Mouse (Mus musculus): ENCODE results near the gene Klk12.

Gene Klk12

GRCm38 (mm10) chr7:43768597-43768996 lies at the start of gene Klk12:
Klk12 (plus strand) TSS chr7:43768897.
- no peak for DNase-seq (ENCODE audit: low spot score)

GRCm38 (mm10) chr7:43747788-43748187 lies 20.9 kb upstream of the Klk12 start:
- no peak for DNase-seq (ENCODE audit: low spot score)

GRCm38 (mm10) chr7:43752806-43753205 lies 15.9 kb upstream of the Klk12 start:
- no peak for DNase-seq (ENCODE audit: low spot score)

- no peak for DNase-seq (ENCODE audit: low spot score)
Observed at GRCm38 (mm10) chr7:43766484-43766883, 2.2 kb upstream of the Klk12 start.

GRCm38 (mm10) chr7:43769636-43770035 lies 939 bp downstream of the Klk12 start:
- no peak for DNase-seq (ENCODE audit: low spot score)

GRCm38 (mm10) chr7:43770701-43771100 lies 2.0 kb downstream of the Klk12 start:
- DNase-seq (ENCODE audit: low spot score): no peak

DNA sequence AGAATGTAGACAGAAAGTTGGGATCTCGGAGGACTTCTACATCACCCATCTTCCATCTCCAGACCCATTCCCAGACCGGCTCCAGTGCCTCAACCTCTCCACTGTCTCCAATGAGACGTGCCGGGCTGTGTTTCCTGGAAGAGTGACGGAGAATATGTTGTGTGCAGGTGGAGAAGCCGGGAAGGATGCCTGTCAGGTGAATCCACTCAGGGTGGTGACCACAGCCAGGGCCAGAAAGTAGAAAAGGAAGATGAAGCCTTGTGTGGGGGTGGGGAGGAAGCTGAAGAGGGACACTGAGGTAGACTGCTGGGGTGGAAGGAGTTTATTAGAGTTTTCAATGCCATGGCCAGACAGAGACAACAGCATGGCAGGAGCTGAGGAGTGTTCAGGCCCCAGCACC lies 3.2 kb downstream of the Klk12 start:
- DNase-seq (ENCODE audit: low spot score): no peak

- no peak for DNase-seq (ENCODE audit: low spot score)
Observed at GRCm38 (mm10) chr7:43772901-43773300, 4.2 kb downstream of the Klk12 start.

DNA sequence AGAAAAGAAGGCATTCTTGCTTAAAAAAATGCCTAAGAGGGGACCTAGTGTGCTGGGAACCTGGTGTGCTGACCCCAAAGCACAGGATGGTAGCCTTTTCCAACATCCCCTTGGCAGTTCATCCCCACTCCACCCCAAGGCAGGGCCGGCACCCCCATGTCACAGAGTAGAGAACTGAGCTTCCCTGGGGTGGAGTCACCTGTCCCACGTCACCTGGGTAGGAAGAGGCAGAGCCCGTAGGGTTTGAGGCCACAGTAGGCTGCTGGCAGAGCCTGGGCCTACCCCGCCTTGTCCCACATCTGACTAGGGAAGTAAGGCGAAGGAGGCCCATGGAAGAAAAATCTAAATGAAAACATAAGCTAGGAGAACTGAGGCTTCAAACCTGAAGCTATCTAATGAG lies 5.7 kb downstream of the Klk12 start, which contains the start of gene Klk11:
Gene Klk11, plus strand, starts transcription at position 241 of the 400 bp plus-strand sequence.
- DNase-seq (ENCODE audit: low spot score): no peak

GRCm38 (mm10) chr7:43774802-43775201 lies 6.1 kb downstream of the Klk12 start:
- no peak for DNase-seq (ENCODE audit: low spot score)

GRCm38 (mm10) chr7:43775311-43776057 lies 6.8 kb downstream of the Klk12 start:
- DNase-seq (ENCODE audit: low spot score): no peak

DNA sequence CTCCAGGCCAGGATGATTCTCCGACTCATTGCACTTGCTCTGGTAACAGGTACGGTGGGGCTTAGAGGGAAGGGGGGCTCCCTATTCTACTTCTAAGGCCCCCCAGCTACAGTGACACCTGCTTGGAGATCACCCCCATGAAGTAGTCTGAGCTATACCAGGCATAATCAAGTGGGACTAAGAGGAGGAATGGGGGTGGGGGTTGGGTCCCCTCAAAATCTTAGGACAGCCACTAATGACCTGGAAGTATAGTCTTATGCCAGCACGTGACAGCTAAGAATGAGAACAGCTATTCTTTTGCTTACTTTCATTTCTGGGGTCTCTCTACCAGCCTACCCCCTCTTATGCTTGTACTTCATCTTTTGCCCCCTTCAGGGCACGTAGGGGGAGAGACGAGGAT lies 7.8 kb downstream of the Klk12 start:
- DNase-seq (ENCODE audit: low spot score): no peak

GRCm38 (mm10) chr7:43777423-43777822 lies 8.7 kb downstream of the Klk12 start:
- no peak for DNase-seq (ENCODE audit: low spot score)

- no peak for DNase-seq (ENCODE audit: low spot score)
Observed at GRCm38 (mm10) chr7:43778176-43778970, 9.7 kb downstream of the Klk12 start.

DNA sequence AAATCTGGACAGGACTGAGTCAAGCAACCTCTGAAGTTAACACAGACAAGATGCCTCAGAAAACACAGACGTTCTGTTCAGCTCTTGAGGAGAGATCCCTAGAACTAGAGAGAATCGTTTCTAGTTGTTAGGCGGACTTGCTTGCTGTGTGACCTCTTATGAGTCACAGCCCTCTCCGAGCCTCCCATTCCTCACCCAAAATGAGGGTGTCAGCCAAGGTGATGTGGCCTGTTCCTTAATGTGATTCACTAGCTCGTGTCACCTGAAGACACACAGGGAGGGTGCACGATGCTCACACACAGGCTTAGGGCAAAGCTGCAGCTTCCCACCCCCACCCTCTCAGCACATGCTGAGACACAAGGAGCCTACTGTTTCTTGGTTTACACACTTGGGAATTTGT lies 11.5 kb downstream of the Klk12 start:
- DNase-seq (ENCODE audit: low spot score): no peak

DNA sequence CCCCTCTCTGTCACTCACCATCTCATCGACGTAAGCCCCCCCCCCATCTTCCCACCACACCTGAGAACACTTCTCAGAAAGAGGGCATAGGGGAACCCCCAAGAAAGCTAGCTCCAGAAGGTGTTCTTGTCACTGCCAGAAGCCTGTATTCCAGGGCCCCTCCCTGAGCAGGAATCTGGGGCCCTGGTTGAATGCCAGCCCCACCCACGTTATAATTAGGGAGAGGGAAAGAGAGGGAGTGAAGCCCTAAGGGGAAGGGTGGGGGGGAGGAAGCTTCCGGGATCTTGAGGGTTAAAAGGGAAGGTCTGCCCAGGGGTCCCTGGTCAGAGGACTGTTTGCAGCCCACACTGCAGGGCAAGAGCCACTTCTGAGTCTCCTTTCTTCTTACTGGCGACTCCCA lies 12.0 kb downstream of the Klk12 start, which contains the start of gene Klk10:
Gene Klk10, plus strand, starts transcription at position 290 of the 400 bp plus-strand sequence.
- DNase-seq (ENCODE audit: low spot score): no peak

GRCm38 (mm10) chr7:43781541-43781940 lies 12.8 kb downstream of the Klk12 start:
- no peak for DNase-seq (ENCODE audit: low spot score)

- peak; percentile 82 for DNase-seq (ENCODE audit: low spot score)
Observed at GRCm38 (mm10) chr7:43782275-43783265, 13.9 kb downstream of the Klk12 start.

- DNase-seq (ENCODE audit: low spot score): no peak
Observed at GRCm38 (mm10) chr7:43785286-43785685, 16.6 kb downstream of the Klk12 start.

GRCm38 (mm10) chr7:43788096-43788495 lies 19.4 kb downstream of the Klk12 start:
- no peak for DNase-seq (ENCODE audit: low spot score)

- DNase-seq (ENCODE audit: low spot score): no peak
Observed at GRCm38 (mm10) chr7:43789295-43789694, 20.6 kb downstream of the Klk12 start.

DNA sequence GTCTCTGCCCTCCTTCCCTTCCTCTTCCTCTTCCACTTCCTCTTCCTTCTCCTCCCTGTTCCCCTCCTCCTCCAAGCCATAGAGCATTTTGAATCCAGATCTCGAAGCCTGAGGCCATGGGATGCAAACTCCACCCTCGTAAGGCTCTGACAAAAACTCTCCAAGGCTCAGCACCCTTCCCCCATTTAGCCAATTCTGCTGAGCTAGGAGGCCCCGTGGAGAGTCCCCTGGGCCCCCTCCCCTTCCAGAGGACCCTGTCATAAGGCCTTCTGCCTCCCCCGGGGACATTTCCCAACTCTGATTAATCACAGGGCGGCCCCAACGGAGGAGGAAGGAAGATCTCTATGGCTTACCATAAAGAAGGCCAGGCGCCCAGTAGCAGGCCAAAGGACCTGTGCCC lies 22.9 kb downstream of the Klk12 start, which contains the start of gene Klk9:
Gene Klk9, plus strand, starts transcription at position 301 of the 400 bp plus-strand sequence.
- DNase-seq (ENCODE audit: low spot score): no peak

Measured in ovary, postnatal 14 days (tissue).